ENCODE assay signal across 11 mouse cellular contexts in the genomic region with DNA sequence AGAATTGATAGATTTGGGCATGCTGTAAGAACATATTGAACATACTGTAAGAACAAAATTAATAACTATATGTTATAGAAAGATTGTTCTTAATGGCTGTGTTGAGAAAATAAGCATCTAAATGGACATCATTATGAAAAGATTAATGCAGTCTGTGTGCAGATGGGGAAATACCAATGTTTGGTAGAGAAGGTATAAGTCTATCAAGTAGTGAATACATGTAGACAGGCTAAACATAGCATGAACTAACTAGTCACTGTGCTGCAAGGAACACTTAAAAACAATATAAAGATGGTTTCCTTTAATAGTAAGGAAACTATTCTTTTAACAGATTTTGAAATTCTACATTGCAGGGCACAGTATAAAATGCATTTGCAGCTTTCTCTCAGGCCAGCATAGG. TPM values are rescaled to one million over a fixed set of nuclear protein-coding genes. Genes with fewer than 3 reads are reported as not detected.
DNase-seq lines count a peak whose midpoint lies in the region; ATAC-seq lines count a peak whose summit lies in the region.
"Had no signal": no experiment of that assay in that cellular context is flagged by ENCODE, and none has a peak within 500 bp of the region (broad histone marks: within the 10 kb centered on the region; RNA-seq: fewer than 3 reads in every experiment).

No protein-coding gene starts in this region.

- H3K4me1 ChIP-seq in kidney, embryonic 14.5 days (ENCODE audit: control insufficient read depth, insufficient read depth, low read length), result no peaks in the 10 kb centered on the region
- H3K4me1 ChIP-seq in forebrain, embryonic 10.5 days, result peaks cover 31% of the 10 kb centered on the region
- H3K4me1 ChIP-seq in intestine, embryonic 14.5 days (replicated peaks; ENCODE audit: control insufficient read depth, insufficient read depth, low read length), result no peaks in the 10 kb centered on the region
- peaks cover 11% of the 10 kb centered on the region for H3K4me1 ChIP-seq in midbrain, embryonic 14.5 days (ENCODE audit: control insufficient read depth, insufficient read depth, low read length)

- H3K9ac ChIP-seq in kidney, embryonic 14.5 days (ENCODE audit: low read depth, low read length), result no peak overlapping the region
- H3K9ac ChIP-seq in intestine, embryonic 14.5 days (ENCODE audit: low read length), result no peak overlapping the region
- H3K9ac ChIP-seq in midbrain, embryonic 14.5 days (replicated peaks; ENCODE audit: low read length), result peak overlapping the region; percentile 49

- no peak overlapping the region for H3K27ac ChIP-seq in kidney, embryonic 14.5 days (ENCODE audit: low read depth, low read length)
- H3K27ac ChIP-seq in forebrain, embryonic 10.5 days, result peak overlapping the region; percentile 77
- H3K27ac ChIP-seq in intestine, embryonic 14.5 days (ENCODE audit: low read depth), result no peak overlapping the region
- peak overlapping the region; percentile 84 for H3K27ac ChIP-seq in midbrain, embryonic 14.5 days (replicated peaks; ENCODE audit: low read depth, low read length)

- H3K27me3 ChIP-seq in kidney, embryonic 14.5 days (ENCODE audit: control insufficient read depth, insufficient read depth, low read length), result no peaks in the 10 kb centered on the region
- H3K27me3 ChIP-seq in forebrain, embryonic 10.5 days (ENCODE audit: poor library complexity, severe bottlenecking), result no peaks in the 10 kb centered on the region
- no peaks in the 10 kb centered on the region for H3K27me3 ChIP-seq in intestine, embryonic 14.5 days (replicated peaks; ENCODE audit: control insufficient read depth, insufficient read depth, low read length)
- no peaks in the 10 kb centered on the region for H3K27me3 ChIP-seq in midbrain, embryonic 14.5 days (ENCODE audit: control insufficient read depth, insufficient read depth, low read length)

- no peak for ATAC-seq in kidney, embryonic 14.5 days (ENCODE audit: low FRiP score, low TSS enrichment)
- ATAC-seq in intestine, embryonic 14.5 days (replicated peaks; ENCODE audit: low FRiP score, low TSS enrichment, low read depth), result no peak
- no peak; the same call in 1 of the 2 replicates for ATAC-seq in midbrain, embryonic 14.5 days (ENCODE audit: low FRiP score, low TSS enrichment)
- ATAC-seq: inflammation-experienced regulatory T-cells, adult 6 months had no signal

- no peak overlapping the region for H3K4me3 ChIP-seq in kidney, embryonic 14.5 days (ENCODE audit: low read length)
- peak overlapping the region; percentile 29; the same call in 1 of the 2 replicates for H3K4me3 ChIP-seq in forebrain, embryonic 10.5 days
- H3K4me3 ChIP-seq in intestine, embryonic 14.5 days (ENCODE audit: low read depth, low read length), result no peak overlapping the region
- H3K4me3 ChIP-seq in midbrain, embryonic 14.5 days (replicated peaks; ENCODE audit: low read depth, low read length), result peak overlapping the region; percentile 17

- H3K4me2 ChIP-seq in kidney, embryonic 14.5 days (replicated peaks; ENCODE audit: low read depth, low read length), result peak overlapping the region; percentile 34
- H3K4me2 ChIP-seq in intestine, embryonic 14.5 days (ENCODE audit: low read length), result peak overlapping the region; percentile 40
- peak overlapping the region; percentile 52 for H3K4me2 ChIP-seq in midbrain, embryonic 14.5 days (ENCODE audit: low read length)

- H3K9me3 ChIP-seq in kidney, embryonic 14.5 days (ENCODE audit: control insufficient read depth, low read length), result no peaks in the 10 kb centered on the region
- no peaks in the 10 kb centered on the region for H3K9me3 ChIP-seq in forebrain, embryonic 10.5 days
- no peaks in the 10 kb centered on the region for H3K9me3 ChIP-seq in intestine, embryonic 14.5 days (ENCODE audit: control insufficient read depth, low read length)
- no peaks in the 10 kb centered on the region for H3K9me3 ChIP-seq in midbrain, embryonic 14.5 days (ENCODE audit: control insufficient read depth, low read length)

- no peak for DNase-seq in kidney, postnatal 10 days
- DNase-seq in forebrain, embryonic 10.5 days (ENCODE audit: extremely low spot score, low spot score), result no peak
- no peak for DNase-seq in intestine, embryonic 14.5 days (ENCODE audit: low spot score)
- DNase-seq in midbrain, embryonic 14.5 days, result peak; percentile 26
- DNase-seq in adrenal gland, adult 8-10 months, result no peak
- DNase-seq in left cerebral cortex, adult 18-20 months (ENCODE audit: low spot score in 2 of 2), result no peak
- DNase-seq in right cerebral cortex, postnatal 36 days (ENCODE audit: low spot score in 2 of 2), result no peak
- DNase-seq: cerebellum, adult 2 months; right cerebral cortex, postnatal 14 days had no signal

- H3K36me3 ChIP-seq in kidney, embryonic 14.5 days (ENCODE audit: control insufficient read depth, insufficient read depth, low read length), result no peaks in the 10 kb centered on the region
- H3K36me3 ChIP-seq in forebrain, embryonic 10.5 days (replicated peaks), result peaks cover 17% of the 10 kb centered on the region
- no peaks in the 10 kb centered on the region for H3K36me3 ChIP-seq in intestine, embryonic 14.5 days (ENCODE audit: control insufficient read depth, insufficient read depth, low read length)
- no peaks in the 10 kb centered on the region for H3K36me3 ChIP-seq in midbrain, embryonic 14.5 days (ENCODE audit: control insufficient read depth, insufficient read depth, low read length)

RNA-seq across cellular contexts. Expression of a gene that starts 39.6 kb away (rescaled TPM):
- polyA plus RNA-seq in kidney, embryonic 14.5 days (2014; fragmentation: Nextera tagmentation; extraction: Ambion mirVana), result 1.8 and 3.1 TPM in 2 replicates
- polyA plus RNA-seq in forebrain, embryonic 10.5 days (2016; fragmentation: Nextera tagmentation; extraction: Ambion mirVana), result 54.2 and 59.3 TPM in 2 replicates
- 1.4 and 2.1 TPM in 2 replicates for polyA plus RNA-seq in intestine, embryonic 14.5 days (2014; fragmentation: Nextera tagmentation; extraction: Ambion mirVana)
- polyA plus RNA-seq in midbrain, embryonic 14.5 days (2014; fragmentation: Nextera tagmentation; extraction: Ambion mirVana), result 8.4 and 11.0 TPM in 2 replicates
- under 1 TPM in 1 of 4 experiments, not detected in 3; 0.06 TPM for total RNA-seq in adrenal gland, adult 8-10 months (2022)
- total RNA-seq in left cerebral cortex, adult 18-20 months (2021), result 1 to 10 TPM; 5.3 to 5.6 TPM

Comparison
In these comparisons a context has a peak if more than half of its experiments do, and no peak if none do; other contexts are left out.
1. H3K27ac ChIP-seq: peak in forebrain, embryonic 10.5 days (single experiment) and midbrain, embryonic 14.5 days (single experiment); none in kidney, embryonic 14.5 days (single experiment) and intestine, embryonic 14.5 days (single experiment).
2. H3K4me3 ChIP-seq: peak in forebrain, embryonic 10.5 days (single experiment) and midbrain, embryonic 14.5 days (single experiment); none in kidney, embryonic 14.5 days (single experiment) and intestine, embryonic 14.5 days (single experiment).
3. Peak in every context shown above with its lines, with median percentiles within 50 percentile points of each other: H3K4me2 ChIP-seq.